Mouse (Mus musculus) erythroblast, embryonic 14.5 days (primary cell): ENCODE results near the gene Pnma1.

Experiments used
- GATA1 ChIP-seq: IDR thresholded peaks from 2 replicates; pipeline ENCODE4 v1.6.1; 2012; ENCODE audit warnings: low read length, inconsistent platforms, mixed read lengths
- TAL1 ChIP-seq: IDR thresholded peaks from 3 replicates; pipeline ENCODE4 v1.6.1; 2012; ENCODE audit warnings: low read length, inconsistent platforms, mixed read lengths

- TF ChIP-seq GATA1 (no peak), TAL1 (no peak)
These were observed 42.0 kb upstream of the Pnma1 start for GRCm38 (mm10) chr12:84190151-84190820.
